Mouse (Mus musculus) cerebellum, adult 9-11 months (tissue): ENCODE results near the gene Wfdc6b.
"Not testable (repeated sequence)": the region's sequence is repeated elsewhere in the genome, so short reads cannot be mapped to it uniquely, and the experiment has no call there.

Experiments used
- DNase-seq: peaks from one replicate; pipeline ENCODE4 v3.0.0; 2022

Wfdc6b gene

GRCm38 (mm10) chr2:164613471-164613870, at the start of gene Wfdc6b, which contains the start of gene Wfdc8:
Wfdc6b (plus strand) TSS chr2:164613522.
Wfdc8 (minus strand) TSS chr2:164613626.
- not testable (repeated sequence) for DNase-seq

GRCm38 (mm10) chr2:164564346-164564745, 49.0 kb upstream of the Wfdc6b start:
- DNase-seq: no peak

GRCm38 (mm10) chr2:164566997-164567396, 46.3 kb upstream of the Wfdc6b start:
- no peak for DNase-seq

DNA sequence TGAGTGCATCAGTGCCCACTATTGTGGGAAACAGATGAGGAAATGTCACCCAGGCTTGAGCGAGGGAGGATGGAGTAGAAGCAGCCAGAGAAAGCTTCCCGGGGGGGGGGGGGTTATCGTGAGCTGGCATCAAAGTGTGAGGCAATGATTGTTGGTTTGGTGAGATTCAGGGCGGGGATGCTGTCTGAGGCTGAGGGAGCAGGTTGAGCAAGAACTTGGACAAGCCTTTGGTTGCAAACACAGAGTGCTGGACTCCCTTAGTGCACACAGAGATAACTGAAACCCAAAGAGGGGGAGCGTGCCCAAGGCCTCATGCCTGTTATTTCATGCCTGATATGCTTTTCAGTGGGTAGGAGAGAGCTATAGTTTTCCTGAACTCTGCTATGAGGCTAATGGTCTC, 45.9 kb upstream of the Wfdc6b start:
- no peak for DNase-seq

DNA sequence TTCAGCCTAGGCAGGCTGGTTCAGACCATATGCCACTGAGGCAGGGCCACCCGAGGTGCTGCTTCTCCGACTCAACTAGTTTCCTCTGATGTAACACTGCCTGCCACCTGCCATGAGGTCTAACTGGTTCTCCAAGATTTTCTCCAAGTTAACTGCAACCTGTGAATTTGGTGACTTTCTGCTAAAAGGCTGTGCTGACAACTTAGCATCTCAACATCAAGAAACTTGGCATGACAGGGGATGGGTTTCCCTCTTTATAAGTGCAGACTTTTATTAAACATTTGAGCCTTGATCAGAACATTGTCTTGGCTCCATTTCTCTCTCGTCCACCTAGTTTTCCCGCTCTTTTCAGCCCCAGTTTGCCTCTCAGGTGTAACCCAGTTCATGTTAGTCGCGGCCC, 40.0 kb upstream of the Wfdc6b start, which contains the start of gene Spint3:
TSS of gene Spint3 (minus strand) at position 101 of the 400 bp plus-strand sequence.
- DNase-seq: not testable (repeated sequence)

- DNase-seq: not testable (repeated sequence)
Observed at GRCm38 (mm10) chr2:164585025-164585725, 28.1 kb upstream of the Wfdc6b start, which contains the start of gene Wfdc6a. Wfdc6a (minus strand) TSS chr2:164585447.

GRCm38 (mm10) chr2:164592014-164592413, 21.3 kb upstream of the Wfdc6b start:
- no peak for DNase-seq

- no peak for DNase-seq
Observed at GRCm38 (mm10) chr2:164593494-164593893, 19.8 kb upstream of the Wfdc6b start, which contains the start of gene Eppin. Eppin (minus strand) TSS chr2:164593594.

DNA sequence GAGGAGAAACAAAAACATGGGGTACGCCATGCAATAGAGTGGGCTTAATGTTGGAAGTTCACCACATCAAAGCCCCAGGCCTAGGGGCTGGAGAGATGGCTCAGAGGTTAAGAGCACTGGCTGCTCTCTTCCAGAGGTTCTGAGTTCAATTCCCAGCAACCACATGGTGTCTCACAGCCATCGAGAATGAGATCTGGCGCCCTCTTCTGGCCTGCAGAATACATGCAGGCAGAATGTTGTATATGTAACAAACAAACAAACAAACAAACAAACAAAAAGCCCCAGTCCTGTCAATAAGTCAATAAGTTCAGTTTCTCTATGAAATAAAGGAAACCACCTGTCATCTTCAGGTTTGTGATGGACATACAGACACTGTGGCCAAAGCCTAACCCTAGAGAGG, 13.1 kb upstream of the Wfdc6b start:
- no peak for DNase-seq

DNA sequence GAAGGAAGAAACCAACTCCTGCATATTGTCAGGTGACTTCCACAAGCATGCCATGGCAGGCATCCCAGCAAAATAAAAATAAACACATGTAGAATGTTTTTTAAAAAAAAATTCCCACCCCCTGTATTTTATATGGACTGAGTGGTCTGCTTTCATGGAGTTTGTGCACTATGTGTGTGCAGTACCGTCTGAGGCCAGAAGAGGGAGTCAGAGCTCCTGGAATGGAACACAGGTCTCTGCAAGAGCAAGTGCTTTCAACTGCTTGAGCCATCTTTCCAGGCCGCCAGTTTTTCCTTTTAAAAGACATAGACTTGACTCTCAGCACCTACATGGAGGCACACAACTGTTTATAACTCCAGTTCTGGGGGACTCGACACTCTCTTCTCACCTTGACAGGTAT, 9.8 kb upstream of the Wfdc6b start:
- DNase-seq: no peak

GRCm38 (mm10) chr2:164604411-164604810, 8.9 kb upstream of the Wfdc6b start:
- DNase-seq: no peak

- DNase-seq: no peak
Observed at GRCm38 (mm10) chr2:164608781-164609180, 4.5 kb upstream of the Wfdc6b start.

DNA sequence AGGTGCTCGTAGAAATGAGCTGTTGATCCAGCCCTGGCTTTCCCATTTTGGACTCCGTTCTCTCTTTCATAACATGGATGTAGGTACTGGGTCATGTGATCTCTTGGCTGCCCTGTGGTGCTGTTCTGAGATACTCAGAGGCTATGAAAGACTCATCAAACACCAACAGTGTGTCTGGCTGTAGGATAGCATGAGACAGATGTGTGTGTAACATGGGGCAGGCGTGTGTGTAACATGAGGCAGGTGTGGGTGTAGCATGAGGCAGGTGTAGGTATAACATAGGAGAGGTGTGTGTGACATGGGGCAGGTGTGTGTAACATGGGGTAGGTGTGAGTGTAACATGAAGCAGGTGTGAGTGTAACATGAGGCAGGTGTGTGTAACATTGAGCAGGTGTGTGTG, 2.1 kb downstream of the Wfdc6b start:
- no peak for DNase-seq

DNA sequence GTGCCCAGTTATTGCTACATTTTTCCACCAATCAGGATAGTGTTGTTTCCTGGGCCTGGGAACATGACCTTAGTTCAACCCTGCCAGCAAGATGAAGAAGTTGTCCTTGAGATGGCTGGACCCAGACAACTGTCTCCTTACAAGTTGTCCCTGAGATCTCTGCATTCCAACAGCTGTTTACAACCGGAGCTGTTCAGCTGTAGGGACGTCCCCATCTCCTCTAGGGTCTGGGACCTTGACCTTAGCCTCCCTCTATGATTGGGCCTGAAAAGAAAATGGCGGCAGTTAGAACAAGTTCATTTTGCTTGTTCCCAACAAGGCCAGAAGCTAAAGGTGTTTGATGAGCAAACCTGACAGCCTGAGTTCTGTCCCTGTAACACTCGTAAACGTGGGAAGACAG, 5.7 kb downstream of the Wfdc6b start:
- no peak for DNase-seq

GRCm38 (mm10) chr2:164621775-164622174, 8.5 kb downstream of the Wfdc6b start:
- DNase-seq: no peak

DNA sequence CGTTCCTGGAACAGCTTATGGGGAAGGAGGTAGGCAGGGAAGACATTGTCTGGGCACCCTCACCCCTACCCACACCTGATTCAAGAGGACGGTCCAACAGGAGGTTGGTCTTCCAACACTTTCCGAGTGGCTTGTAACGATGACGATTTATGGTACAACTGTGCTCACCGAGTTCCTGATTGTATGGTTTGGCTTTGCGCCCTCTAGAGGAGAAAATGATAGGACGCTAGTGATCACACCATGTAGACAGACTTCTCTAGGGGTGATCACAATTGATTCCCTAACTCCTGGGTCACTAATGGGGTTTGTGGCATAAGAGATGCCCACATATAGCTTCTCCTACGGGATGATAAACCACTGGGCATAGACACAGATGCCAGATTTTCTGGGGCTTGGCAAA, 21.9 kb downstream of the Wfdc6b start:
- no peak for DNase-seq

- no peak for DNase-seq
Observed at GRCm38 (mm10) chr2:164638696-164639095, 25.4 kb downstream of the Wfdc6b start, which contains the start of gene Wfdc16. Wfdc16 (minus strand) TSS chr2:164638796.

DNA sequence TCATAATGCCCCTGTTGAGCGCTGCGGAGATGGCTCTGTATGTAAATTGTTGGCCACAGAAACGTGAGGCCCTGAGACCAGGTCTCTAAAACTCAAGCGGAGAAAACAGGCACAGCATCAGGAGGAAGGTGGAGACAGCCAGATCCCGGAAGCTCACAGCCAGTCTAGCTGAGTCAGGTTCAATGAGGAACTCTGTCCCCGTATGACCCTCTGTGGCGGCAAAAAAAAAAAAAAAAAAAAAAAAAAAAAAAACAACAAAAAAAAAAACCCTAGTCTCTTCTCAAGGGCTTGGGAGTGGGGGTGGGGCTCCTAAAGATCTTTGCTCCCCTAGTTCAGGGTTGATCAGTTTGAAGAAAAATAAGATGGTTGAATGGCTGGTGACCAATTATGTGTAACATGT, 27.8 kb downstream of the Wfdc6b start:
- no peak for DNase-seq

GRCm38 (mm10) chr2:164641881-164642673, 28.8 kb downstream of the Wfdc6b start:
- no peak for DNase-seq

- no peak for DNase-seq
Observed at GRCm38 (mm10) chr2:164655858-164656257, 42.5 kb downstream of the Wfdc6b start, which contains the start of gene Wfdc10. Wfdc10 (plus strand) TSS chr2:164656046.

DNA sequence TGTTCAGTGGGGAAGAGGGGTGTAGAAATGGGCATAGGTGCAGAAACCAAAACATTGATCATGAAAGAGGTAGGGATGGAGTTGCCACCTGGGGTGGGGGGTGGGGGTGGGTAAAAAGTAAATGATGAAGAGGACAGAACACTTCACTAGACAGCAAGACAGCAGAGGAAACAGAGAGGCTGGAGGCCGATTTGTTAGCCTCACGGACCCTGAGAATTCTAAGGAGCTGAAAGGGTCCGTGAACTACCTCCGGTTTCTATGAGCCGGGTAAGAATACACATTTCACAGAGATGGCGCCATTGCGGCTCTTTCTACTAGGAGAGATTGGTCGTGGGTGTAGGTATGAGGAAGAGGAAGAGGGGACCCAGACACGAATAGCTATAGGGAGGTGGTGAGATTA, 43.2 kb downstream of the Wfdc6b start, which contains the start of gene Wfdc9:
TSS of gene Wfdc9 (minus strand) at position 101 of the 400 bp plus-strand sequence.
- DNase-seq: no peak

GRCm38 (mm10) chr2:164664851-164665250, 51.5 kb downstream of the Wfdc6b start:
- DNase-seq: no peak
